Mouse (Mus musculus) olfactory bulb, adult 2 months (tissue): ENCODE data around the gene Meis2.

Experiments used
- CTCF ChIP-seq: fragments of 200-500 bp; IDR thresholded peaks from 2 replicates; pipeline ENCODE4 v1.5.1; 2012; ENCODE audit warnings: low read depth, mild to moderate bottlenecking, low read length, moderate library complexity; ENCODE audit not compliant: insufficient read depth
- POLR2A ChIP-seq: fragments of 200-500 bp; IDR thresholded peaks from 2 replicates; pipeline ENCODE4 v1.6.1; 2012; ENCODE audit warnings: mild to moderate bottlenecking, low read depth, low read length, moderate library complexity; ENCODE audit not compliant: insufficient read depth

DNA sequence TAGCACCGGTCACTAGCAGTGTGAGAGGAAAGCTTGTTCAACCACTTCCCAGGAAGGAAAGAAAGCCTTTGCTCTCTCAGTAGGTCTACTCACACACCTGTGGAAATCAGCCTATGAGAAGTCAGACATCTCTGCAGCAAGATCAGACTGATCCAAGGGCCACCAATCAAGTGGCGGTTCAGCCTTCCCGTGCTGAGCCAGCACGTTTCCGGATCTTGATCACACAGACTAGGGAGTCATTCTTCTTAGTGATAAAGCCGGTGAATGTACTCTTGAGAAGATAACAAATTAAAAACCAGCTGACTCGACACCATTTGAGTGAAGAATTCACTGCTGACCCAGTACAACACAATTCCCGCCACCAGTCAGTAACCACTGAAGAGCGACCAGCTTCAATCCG, 50.1 kb downstream of the Meis2 start:
- TF ChIP-seq CTCF (no peak), POLR2A (no peak)
